Comparison of ENCODE assay signal across 35 mouse cellular contexts in genomic region chr10:59365804-59366589, GRCm38 (mm10). TPM values are rescaled to one million over a fixed set of nuclear protein-coding genes. Genes with fewer than 3 reads are reported as not detected.
DNase-seq lines count a peak whose midpoint lies in the region; ATAC-seq and TF ChIP-seq lines count a peak whose summit lies in the region.
"Had no signal": no experiment of that assay in that cellular context is flagged by ENCODE, and none has a peak within 500 bp of the region (broad histone marks: within the 10 kb centered on the region; RNA-seq: fewer than 3 reads in every experiment).

No protein-coding gene starts in this region.

- intact Hi-C loops in gastrocnemius, postnatal 14 days (cut with DNase I; ENCODE audit: low total_unique reads): loop anchor here (10.0 kb wide), 1 partner anchor 201 kb away; no protein-coding TSS in a partner anchor

- peaks cover 9% of the 10 kb centered on the region for H3K4me1 ChIP-seq in lung, adult 2 months (ENCODE audit: control insufficient read depth, insufficient read depth, low read length)
- peaks cover 22% of the 10 kb centered on the region for H3K4me1 ChIP-seq in liver, embryonic 13.5 days (replicated peaks)
- no peaks in the 10 kb centered on the region; the same call in 1 of the 2 replicates for H3K4me1 ChIP-seq in lung, postnatal 0 days (ENCODE audit: insufficient read depth, low read depth, low read length)
- H3K4me1 ChIP-seq in limb, embryonic 10.5 days: no peaks in the 10 kb centered on the region
- H3K4me1 ChIP-seq: hindbrain, embryonic 12.5 days; midbrain, embryonic 13.5 days had no signal

- TF ChIP-seq EP300 in lung, postnatal 0 days (IDR thresholded peaks at IDR 0.05): peak; percentile 84

- WGBS in lung, adult 2 months: 70% methylated on average over 5 of the region's 5 CpGs
- WGBS in liver, embryonic 13.5 days (ENCODE audit: insufficient replicate concordance): 70% methylated on average over 5 of the region's 5 CpGs
- 59% methylated on average over 5 of the region's 5 CpGs for WGBS in lung, postnatal 0 days
- WGBS in limb, embryonic 10.5 days: 87% methylated on average over 5 of the region's 5 CpGs

- H3K27me3 ChIP-seq in liver, embryonic 13.5 days: no peaks in the 10 kb centered on the region
- H3K27me3 ChIP-seq in lung, postnatal 0 days (replicated peaks; ENCODE audit: insufficient read depth, low read length): no peaks in the 10 kb centered on the region
- H3K27me3 ChIP-seq in limb, embryonic 10.5 days (ENCODE audit: low read depth, poor library complexity, severe bottlenecking): no peaks in the 10 kb centered on the region
- H3K27me3 ChIP-seq: hindbrain, embryonic 12.5 days; limb, embryonic 13.5 days; megakaryocyte, embryonic 14.5 days; midbrain, embryonic 13.5 days had no signal

- TF ChIP-seq POLR2A in lung, adult 2 months (IDR thresholded peaks at IDR 0.05; ENCODE audit: borderline replicate concordance, extremely low read depth, low read depth, low read length): no peak

- peak; percentile 23 for DNase-seq in lung, adult 2 months
- no peak for DNase-seq in lung, postnatal 4 days
- DNase-seq in liver: peak; percentile 19
- DNase-seq in liver, embryonic 13.5 days: no peak
- DNase-seq in lung, postnatal 0 days (ENCODE audit: low spot score): peak; percentile 74
- no peak for DNase-seq in adrenal gland, postnatal 4 days (ENCODE audit: low spot score in 2 of 2)
- no peak for DNase-seq in gastrocnemius, postnatal 14 days
- DNase-seq in limb, embryonic 10.5 days (ENCODE audit: low spot score): no peak
- DNase-seq: adrenal gland, postnatal 25 days; cerebellum, adult 2 months; cerebellum, postnatal 14 days; gastrocnemius, postnatal 36 days; heart, postnatal 36 days; kidney, adult 9 months; kidney, postnatal 14 days; lung, embryonic 14.5 days; thymus, postnatal 4 days had no signal

- TF ChIP-seq CTCF in lung, adult 2 months (IDR thresholded peaks at IDR 0.05; ENCODE audit: insufficient read depth, low read length): no peak
- no peak for TF ChIP-seq CTCF in lung, postnatal 0 days (IDR thresholded peaks at IDR 0.05)

- H3K9ac ChIP-seq in liver, embryonic 13.5 days: no peak overlapping the region
- no peak overlapping the region for H3K9ac ChIP-seq in lung, postnatal 0 days (replicated peaks; ENCODE audit: low read depth)
- H3K9ac ChIP-seq: hindbrain, embryonic 12.5 days; limb, embryonic 13.5 days; lung, embryonic 14.5 days; midbrain, embryonic 13.5 days had no signal

- peak overlapping the region; percentile 47 for H3K27ac ChIP-seq in liver, embryonic 13.5 days
- H3K27ac ChIP-seq in lung, postnatal 0 days (ENCODE audit: low read length): peak overlapping the region; percentile 82
- H3K27ac ChIP-seq in limb, embryonic 10.5 days: no peak overlapping the region
- H3K27ac ChIP-seq: hindbrain, embryonic 12.5 days; limb, embryonic 13.5 days; midbrain, embryonic 13.5 days had no signal

- no peak overlapping the region for H3K4me3 ChIP-seq in lung, adult 2 months (replicated peaks; ENCODE audit: extremely low read depth, low read depth, low read length)
- no peak overlapping the region for H3K4me3 ChIP-seq in liver, embryonic 13.5 days (replicated peaks)
- H3K4me3 ChIP-seq in lung, postnatal 0 days (ENCODE audit: low read depth, low read length): no peak overlapping the region
- no peak overlapping the region for H3K4me3 ChIP-seq in limb, embryonic 10.5 days
- H3K4me3 ChIP-seq: hindbrain, embryonic 12.5 days; limb, embryonic 13.5 days; megakaryocyte, embryonic 14.5 days; midbrain, embryonic 13.5 days had no signal

- no peak overlapping the region for H3K4me2 ChIP-seq in liver, embryonic 13.5 days
- no peak overlapping the region for H3K4me2 ChIP-seq in lung, postnatal 0 days (replicated peaks; ENCODE audit: low read depth, low read length)
- H3K4me2 ChIP-seq: hindbrain, embryonic 12.5 days; limb, embryonic 13.5 days; lung, embryonic 14.5 days; midbrain, embryonic 13.5 days had no signal

- 0 out of 2 replicates have a peak, but pooled peaks have one; percentile 36 for ATAC-seq in liver, embryonic 13.5 days (ENCODE audit: low read depth)
- ATAC-seq in lung, postnatal 0 days: peak; percentile 34
- ATAC-seq: CD4-positive, CD25-positive, alpha-beta regulatory T cell, adult 4 months; forebrain, embryonic 14.5 days; intestine, postnatal 0 days; midbrain, embryonic 13.5 days had no signal

- no peaks in the 10 kb centered on the region for H3K9me3 ChIP-seq in liver, embryonic 13.5 days (replicated peaks)
- no peaks in the 10 kb centered on the region for H3K9me3 ChIP-seq in lung, postnatal 0 days (ENCODE audit: low read length)
- no peaks in the 10 kb centered on the region for H3K9me3 ChIP-seq in limb, embryonic 10.5 days (replicated peaks)
- H3K9me3 ChIP-seq: hindbrain, embryonic 12.5 days; limb, embryonic 13.5 days; megakaryocyte, embryonic 14.5 days; midbrain, embryonic 13.5 days had no signal

- peaks cover 88% of the 10 kb centered on the region for H3K36me3 ChIP-seq in liver, embryonic 13.5 days
- H3K36me3 ChIP-seq in lung, postnatal 0 days (ENCODE audit: insufficient read depth, low read length): peaks cover 49% of the 10 kb centered on the region; the same call in 1 of the 2 replicates
- H3K36me3 ChIP-seq in limb, embryonic 10.5 days: peaks cover 99% of the 10 kb centered on the region

RNA-seq across cellular contexts. Expression of gene Gm10273, which starts 29.4 kb away (rescaled TPM):
- polyA plus RNA-seq in lung, adult 2 months (2012; rRNA removed): 2.3 TPM in 2 replicates
- 4.3 and 12.1 TPM in 2 replicates for polyA plus RNA-seq in liver, embryonic 13.5 days (2015; fragmentation: Nextera tagmentation; extraction: Ambion mirVana)
- polyA plus RNA-seq in lung, postnatal 0 days (2015; fragmentation: Nextera tagmentation; extraction: Ambion mirVana): 4.4 and 12.7 TPM in 2 replicates
- total RNA-seq in adrenal gland, postnatal 4 days (2021): 10 to 100 TPM; 74.6 to 87.8 TPM
- 100 to 1,000 TPM; 106 to 119 TPM for total RNA-seq in gastrocnemius, postnatal 14 days (2021)
- polyA plus RNA-seq in limb, embryonic 10.5 days (2016; fragmentation: Nextera tagmentation; extraction: Ambion mirVana): 14.7 and 16.1 TPM in 2 replicates
- polyA plus RNA-seq: forebrain, embryonic 14.5 days; hindbrain, embryonic 12.5 days had no signal

RNA-seq across cellular contexts. Expression of gene Pla2g12b, which starts 37.5 kb away (rescaled TPM):
- polyA plus RNA-seq in lung, adult 2 months (2012; rRNA removed): 0.41 TPM in 1 of 2 replicates, not detected in the other
- polyA plus RNA-seq in liver, embryonic 13.5 days (2015; fragmentation: Nextera tagmentation; extraction: Ambion mirVana): 45.4 and 51.5 TPM in 2 replicates
- polyA plus RNA-seq in lung, postnatal 0 days (2015; fragmentation: Nextera tagmentation; extraction: Ambion mirVana): 0.12 and 0.43 TPM in 2 replicates
- total RNA-seq in adrenal gland, postnatal 4 days (2021): 1 to 10 TPM in 1 of 2 experiments, not detected in 1; 6.6 TPM
- total RNA-seq in gastrocnemius, postnatal 14 days (2021): under 1 TPM in 1 of 2 experiments, not detected in 1; 0.45 TPM
- polyA plus RNA-seq in limb, embryonic 10.5 days (2016; fragmentation: Nextera tagmentation; extraction: Ambion mirVana): not detected in 2 replicates
- total RNA-seq: adrenal gland, adult 18-20 months; adrenal gland, postnatal 25 days; gastrocnemius, adult 18-20 months; gastrocnemius, postnatal 36 days; heart, postnatal 36 days; layer of hippocampus, adult 18-20 months; layer of hippocampus, postnatal 10 days; left cerebral cortex, adult 18-20 months; left cerebral cortex, postnatal 25 days; monocyte, adult 5-6 weeks had no signal
- polyA plus RNA-seq: brain, embryonic 14.5 days; CD4-positive, CD25-positive, alpha-beta regulatory T cell, adult 4 months; cerebellum, adult 2 months; cortical plate, adult 2 months; forebrain, embryonic 14.5 days; hindbrain, embryonic 12.5 days; limb, embryonic 13.5 days; lung, embryonic 14.5 days; midbrain, embryonic 13.5 days; neural tube, embryonic 14.5 days; thymus, postnatal 0 days had no signal

RNA-seq across cellular contexts. Expression of gene P4ha1, which starts 42.9 kb away (rescaled TPM):
- polyA plus RNA-seq in lung, adult 2 months (2012; rRNA removed): 17.4 and 21.9 TPM in 2 replicates
- 13.9 and 16.9 TPM in 2 replicates for polyA plus RNA-seq in liver, embryonic 13.5 days (2015; fragmentation: Nextera tagmentation; extraction: Ambion mirVana)
- 40.6 and 40.7 TPM in 2 replicates for polyA plus RNA-seq in lung, postnatal 0 days (2015; fragmentation: Nextera tagmentation; extraction: Ambion mirVana)
- 10 to 100 TPM; 22.9 to 25.0 TPM for total RNA-seq in adrenal gland, postnatal 4 days (2021)
- total RNA-seq in gastrocnemius, postnatal 14 days (2021): 10 to 100 TPM; 29.9 to 34.2 TPM
- 53.3 and 53.6 TPM in 2 replicates for polyA plus RNA-seq in limb, embryonic 10.5 days (2016; fragmentation: Nextera tagmentation; extraction: Ambion mirVana)

Comparison
In these comparisons a context has a peak if more than half of its experiments do, and no peak if none do; other contexts are left out.
1. DNase-seq: peak in lung, adult 2 months (single experiment), liver (single experiment) and lung, postnatal 0 days (single experiment); none in lung, postnatal 4 days (0 of 2), liver, embryonic 13.5 days (single experiment), adrenal gland, postnatal 4 days (0 of 2), gastrocnemius, postnatal 14 days (single experiment) and limb, embryonic 10.5 days (single experiment).
2. RNA of gene Pla2g12b, which starts 37.5 kb away (polyA plus RNA-seq): 45.4 to 51.5 TPM in liver, embryonic 13.5 days; 0.12 to 0.43 TPM in lung, postnatal 0 days, 0.41 TPM in lung, adult 2 months and not detected in limb, embryonic 10.5 days; every median in the first group is over 10 times any median in the second.